Mouse (Mus musculus) bone marrow macrophage, adult 2 months (primary cell): ENCODE results near the gene Lrrc17.

Experiments
- CTCF ChIP-seq: IDR thresholded peaks from 2 replicates; pipeline ENCODE4 v1.5.1; 2012; ENCODE audit warnings: low read depth, mild to moderate bottlenecking, low read length, moderate library complexity
- POLR2A ChIP-seq: IDR thresholded peaks from 2 replicates; pipeline ENCODE4 v1.6.1; 2012; ENCODE audit warnings: mild to moderate bottlenecking, low read depth, low read length, borderline replicate concordance

DNA sequence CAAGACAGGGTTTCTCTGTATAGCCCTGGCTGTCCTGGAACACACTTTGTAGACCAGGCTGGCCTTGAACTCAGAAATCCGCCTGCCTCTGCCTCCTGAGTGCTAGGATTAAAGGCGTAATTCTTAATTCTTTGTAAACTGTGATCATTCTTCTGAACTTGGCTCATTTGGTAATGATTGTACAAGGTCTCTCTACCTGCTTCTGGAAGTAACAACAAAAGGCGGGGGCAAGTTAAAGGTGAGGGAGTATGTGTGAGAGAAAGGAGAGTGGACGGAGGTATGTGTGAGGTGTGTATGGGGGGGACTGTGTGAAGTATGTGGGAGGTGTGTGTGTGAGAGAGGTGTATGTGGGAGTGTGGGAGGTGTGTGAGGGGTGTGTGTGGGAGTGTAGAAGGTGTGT lies 56.6 kb downstream of the Lrrc17 start:
- TF ChIP-seq CTCF (no peak), POLR2A (no peak)
